Mouse (Mus musculus) megakaryocyte-erythroid progenitor cell, adult 5 weeks (primary cell): ENCODE results near the gene Chil1. TPM values are rescaled to one million over a fixed set of nuclear protein-coding genes. Genes with fewer than 3 reads are reported as not detected.

Experiments
- polyA plus RNA-seq: library from polyadenylated mRNA; stranded (reverse); fragments of >175 nt; gene quantifications from 2 replicates; pipeline ENCODE4 v1.2.3, GENCODE M21; 2012

Chil1 gene
- 2.9 and 3.1 TPM in 2 replicates for polyA plus RNA-seq

DNA sequence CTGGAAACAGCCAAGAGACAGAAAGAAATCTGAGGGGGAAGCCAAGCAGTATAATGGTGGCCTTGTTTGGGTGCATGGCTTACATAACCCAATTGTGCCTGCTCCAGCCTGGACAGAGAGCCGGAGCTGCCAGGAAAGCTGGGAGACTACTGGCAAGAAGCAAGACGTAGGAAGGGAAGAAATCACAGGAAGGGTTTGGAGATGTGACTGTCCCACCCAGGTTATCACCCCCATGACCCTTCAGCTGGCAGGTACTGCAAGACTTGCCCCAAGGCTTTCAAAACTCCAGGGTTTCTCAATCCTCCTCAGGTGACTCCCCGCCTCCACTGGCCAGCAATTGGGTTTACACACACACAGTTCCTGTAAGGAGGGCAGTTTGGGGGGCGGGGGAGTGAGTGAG, at the start of gene Chil1:
TSS of gene Chil1 (plus strand) at position 152 of the 400 bp plus-strand sequence.

DNA sequence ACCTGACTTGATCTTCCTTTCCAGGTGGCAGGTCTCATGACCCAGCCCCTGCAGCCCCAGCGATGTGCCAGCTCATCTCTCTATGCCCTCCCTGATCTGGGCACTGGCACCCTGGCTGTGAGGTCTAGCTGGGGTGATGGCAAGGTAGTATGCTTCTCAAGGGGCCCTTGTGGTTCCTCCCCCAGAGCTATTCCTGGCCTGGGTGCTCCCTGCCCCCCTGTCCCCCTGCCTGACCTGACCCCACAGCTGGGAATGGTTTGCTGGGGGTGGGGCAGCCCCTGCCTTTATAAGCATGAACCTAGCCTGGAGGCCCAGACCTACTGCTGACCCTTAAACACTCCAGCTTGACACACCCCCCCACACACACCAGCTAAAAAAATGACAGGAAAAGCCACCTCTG, 11.2 kb downstream of the Chil1 start, which contains the start of gene Mybph:
TSS of gene Mybph (plus strand) at position 323 of the 400 bp plus-strand sequence.

DNA sequence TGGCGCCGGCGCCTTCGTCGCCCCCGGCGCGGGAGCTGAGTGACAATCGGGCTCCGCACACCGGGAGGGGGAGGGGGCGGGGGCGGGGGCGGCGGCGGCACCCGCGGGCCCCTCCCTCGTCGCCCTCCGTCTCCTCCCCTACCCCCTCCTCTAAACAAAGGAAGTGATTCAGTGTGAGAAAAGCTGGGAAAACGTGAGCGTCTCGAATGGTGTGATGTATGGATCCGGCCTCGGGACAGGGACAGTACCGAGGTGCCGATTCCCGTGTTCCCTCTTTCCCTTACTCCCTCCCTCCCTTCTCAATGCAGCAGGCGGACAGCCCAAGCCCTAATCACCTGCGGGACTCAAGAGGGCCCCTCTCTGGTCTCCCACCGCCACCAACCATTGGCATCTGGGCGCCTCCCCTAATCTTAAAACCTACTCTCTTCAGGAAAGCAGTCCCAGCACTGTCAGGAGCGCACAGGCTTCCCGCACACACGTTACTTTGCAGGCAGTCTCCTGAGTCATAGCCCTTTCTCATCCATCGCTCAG, 53.5 kb downstream of the Chil1 start, which contains the start of gene Adora1:
TSS of gene Adora1 (minus strand) at position 41 of the 531 bp plus-strand sequence.

Other genes with a start within 250 kb of the Chil1 start
- gene Fmod, start 144.9 kb upstream of the Chil1 start, polyA plus RNA-seq = not detected in 2 replicates
- 38.7 and 90.9 TPM in 2 replicates for gene Btg2, start 103.1 kb upstream of the Chil1 start, polyA plus RNA-seq
- 1.1 and 2.5 TPM in 2 replicates for gene Chit1, start 70.9 kb upstream of the Chil1 start, polyA plus RNA-seq
- gene Mybph, start 11.3 kb downstream of the Chil1 start, polyA plus RNA-seq = 0.05 TPM in 1 of 2 replicates, not detected in the other
- not detected in 2 replicates for gene Adora1, start 53.3 kb downstream of the Chil1 start, polyA plus RNA-seq
- not detected in 2 replicates for gene Myog, start 107.8 kb downstream of the Chil1 start, polyA plus RNA-seq
- gene Ppfia4, start 150.8 kb downstream of the Chil1 start, polyA plus RNA-seq = 18.2 and 21.7 TPM in 2 replicates
- gene Tmem183a, start 179.8 kb downstream of the Chil1 start, polyA plus RNA-seq = 32.0 and 33.3 TPM in 2 replicates
- gene 4933406M09Rik, start 203.8 kb downstream of the Chil1 start, polyA plus RNA-seq = not detected in 2 replicates
- gene Cyb5r1, start 223.4 kb downstream of the Chil1 start, polyA plus RNA-seq = 31.6 and 34.3 TPM in 2 replicates
- 80.7 and 85.5 TPM in 2 replicates for gene Adipor1, start 233.2 kb downstream of the Chil1 start, polyA plus RNA-seq